Mouse (Mus musculus): ENCODE measurements around the gene Mif.
"Not testable (repeated sequence)": the region's sequence is repeated elsewhere in the genome, so short reads cannot be mapped to it uniquely, and the experiment has no call there.

Gene Mif

DNA sequence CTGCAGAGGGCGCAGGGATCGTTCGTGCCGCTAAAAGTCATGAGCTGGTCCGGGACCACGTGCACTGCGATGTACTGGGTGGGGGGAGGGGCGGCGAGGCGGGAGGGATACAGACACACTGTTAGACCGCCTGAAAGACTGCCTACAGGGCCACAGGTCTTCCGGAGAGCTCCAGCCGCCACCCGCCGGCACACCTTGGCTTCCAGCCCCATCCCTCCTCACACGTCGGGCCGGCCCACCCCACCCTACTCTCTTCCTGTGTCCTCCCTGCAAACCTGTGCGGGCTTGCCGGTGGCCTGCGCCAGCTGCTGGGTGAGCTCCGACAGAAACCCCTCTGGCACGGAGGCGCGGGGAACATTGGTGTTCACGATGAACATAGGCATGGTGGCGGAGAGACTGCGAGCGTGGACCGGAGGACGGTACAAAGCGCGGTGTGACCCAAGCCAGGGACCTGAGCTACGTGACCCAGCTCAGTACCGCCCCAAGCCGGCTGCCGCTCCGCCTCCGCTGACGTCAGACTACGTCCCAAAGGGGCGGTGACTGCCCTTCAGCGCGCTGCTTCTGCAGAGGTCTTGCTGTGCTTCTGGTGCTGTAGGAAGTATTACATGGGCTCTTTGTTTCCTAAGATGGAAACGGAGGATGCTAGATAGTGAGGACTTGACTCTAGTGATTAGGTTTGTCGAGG lies at the start of gene Mif:
Gene Mif (minus strand): TSS at position 455 of the 685 bp plus-strand sequence.
- peak; percentile 79 to 88 for DNase-seq

DNA sequence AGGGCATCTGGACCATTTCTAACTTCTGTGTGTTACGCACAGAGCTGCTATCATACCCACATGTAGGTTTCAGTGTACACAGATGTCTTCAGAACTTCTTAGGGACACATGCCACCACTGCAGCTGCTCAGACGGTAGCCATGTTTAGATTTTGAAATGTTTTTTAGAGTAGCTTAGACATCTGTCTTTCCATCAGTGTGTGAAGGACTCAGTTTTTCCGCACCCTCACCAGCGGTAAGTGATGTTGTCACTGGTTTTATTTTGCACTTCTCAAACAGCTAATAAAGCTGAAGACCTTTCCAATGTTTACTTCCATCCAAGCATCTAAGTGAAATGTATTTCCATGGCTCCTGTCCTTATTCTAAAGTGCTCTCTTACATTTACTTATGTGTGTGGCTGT lies 46.8 kb upstream of the Mif start:
- no peak for DNase-seq

- no peak for DNase-seq
Measured at GRCm38 (mm10) chr10:75904391-75904790, 44.4 kb upstream of the Mif start.

GRCm38 (mm10) chr10:75898846-75899245 lies 38.8 kb upstream of the Mif start:
- no peak for DNase-seq

- no peak for DNase-seq
Measured at GRCm38 (mm10) chr10:75898039-75898564, 38.1 kb upstream of the Mif start.

- peak; percentile 30 to 66 for DNase-seq
Measured at GRCm38 (mm10) chr10:75897373-75897772, 37.3 kb upstream of the Mif start.

DNA sequence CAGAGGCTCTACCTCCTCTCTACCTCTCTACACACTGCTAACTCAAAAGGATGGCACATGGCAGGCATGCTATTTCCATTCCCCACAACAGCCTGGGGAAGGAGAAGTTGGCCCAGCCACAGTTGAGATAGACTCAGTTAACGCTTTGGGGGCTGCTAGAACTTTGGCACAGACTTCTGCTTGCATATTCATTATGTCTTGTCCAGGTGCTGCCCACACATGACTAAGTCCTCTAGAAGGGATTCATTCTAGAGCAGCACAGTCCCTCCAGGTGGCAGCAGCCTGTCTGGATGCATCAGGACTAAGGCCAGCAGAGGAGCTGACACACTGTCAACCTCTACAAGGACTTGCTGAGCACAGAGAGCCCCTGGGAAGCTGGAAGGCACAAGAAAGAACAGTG lies 36.2 kb upstream of the Mif start:
- no peak for DNase-seq

DNA sequence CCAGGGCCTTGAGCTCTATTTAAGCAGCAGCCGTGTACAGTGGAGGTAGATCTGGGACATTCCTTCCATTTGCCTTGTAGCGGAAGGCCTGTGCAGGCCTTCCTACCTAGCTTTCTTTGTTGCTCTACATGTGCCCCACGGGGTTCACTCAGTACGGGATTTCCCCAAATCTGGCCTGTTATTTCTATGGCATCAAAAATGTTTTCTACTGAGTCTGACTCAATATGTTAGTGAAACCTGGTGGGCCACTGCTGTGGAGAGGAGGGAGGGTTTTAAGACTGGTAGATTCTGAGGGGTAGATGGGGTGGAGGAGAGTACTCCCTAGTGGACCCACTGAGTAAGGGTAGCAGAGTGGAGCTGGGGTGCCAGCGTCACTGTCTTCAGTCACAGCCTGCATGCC lies 35.7 kb upstream of the Mif start:
- DNase-seq, result no peak

- no peak for DNase-seq
Measured at GRCm38 (mm10) chr10:75894601-75895000, 34.6 kb upstream of the Mif start.

DNA sequence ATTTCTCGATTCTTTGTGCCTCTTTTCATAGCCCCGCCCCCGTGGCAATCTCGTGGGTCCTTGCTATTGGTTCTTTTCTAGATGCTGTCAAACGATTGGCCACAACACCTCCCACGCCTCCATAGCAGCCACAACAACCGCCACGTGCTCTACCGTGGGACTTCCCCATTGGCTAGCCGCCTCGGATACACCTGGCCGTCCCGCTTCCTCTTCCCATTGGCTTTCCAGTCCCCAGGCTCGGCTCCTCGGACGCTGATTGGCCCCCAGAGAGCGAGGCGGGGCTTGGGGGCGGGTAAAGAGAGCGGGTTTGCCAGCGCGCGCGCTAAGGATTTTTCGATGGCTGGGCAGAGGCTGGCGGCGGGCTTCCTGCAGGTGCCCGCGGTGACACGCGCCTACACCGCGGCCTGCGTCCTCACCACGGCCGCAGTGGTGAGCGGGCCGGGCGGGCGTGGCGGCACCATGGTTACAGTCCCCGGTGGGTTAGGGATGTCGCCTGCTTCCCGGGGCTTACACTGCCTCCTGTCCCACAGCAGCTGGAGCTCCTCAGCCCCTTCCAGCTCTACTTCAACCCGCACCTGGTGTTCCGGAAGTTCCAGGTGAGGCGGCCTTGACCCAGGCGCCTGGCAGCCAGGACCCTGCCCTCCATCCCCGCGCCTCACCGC lies 33.2 kb upstream of the Mif start, which contains the start of gene Derl3:
Gene Derl3 (plus strand): TSS at position 325 of the 662 bp plus-strand sequence.
- peak; percentile 94 to 95 for DNase-seq

- no peak for DNase-seq
Measured at GRCm38 (mm10) chr10:75889406-75890153, 29.5 kb upstream of the Mif start.

- DNase-seq, result not testable (repeated sequence)
Measured at GRCm38 (mm10) chr10:75887504-75887903, 27.5 kb upstream of the Mif start.

DNA sequence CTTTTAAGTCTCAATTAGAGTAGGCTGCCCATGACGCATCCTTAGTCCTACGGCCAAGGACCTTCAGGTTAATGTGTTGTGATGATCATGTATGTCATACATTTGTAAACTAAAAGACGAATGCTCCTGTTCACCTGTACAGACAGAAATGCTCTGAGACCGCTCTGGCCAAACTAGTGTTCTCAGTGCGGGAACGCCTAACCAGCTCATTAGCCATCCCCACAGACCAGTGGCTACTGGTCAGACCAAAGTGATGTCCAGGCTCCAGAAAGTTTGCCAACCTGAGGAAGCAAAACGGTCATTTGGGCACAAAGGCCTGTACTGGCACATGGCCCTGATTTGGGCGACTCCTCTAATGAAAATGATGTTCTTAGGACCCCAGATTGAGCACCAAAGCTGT lies 24.7 kb upstream of the Mif start:
- DNase-seq, result no peak

- peak; percentile 62 to 69 for DNase-seq
Measured at GRCm38 (mm10) chr10:75883232-75883552, 23.2 kb upstream of the Mif start.

DNA sequence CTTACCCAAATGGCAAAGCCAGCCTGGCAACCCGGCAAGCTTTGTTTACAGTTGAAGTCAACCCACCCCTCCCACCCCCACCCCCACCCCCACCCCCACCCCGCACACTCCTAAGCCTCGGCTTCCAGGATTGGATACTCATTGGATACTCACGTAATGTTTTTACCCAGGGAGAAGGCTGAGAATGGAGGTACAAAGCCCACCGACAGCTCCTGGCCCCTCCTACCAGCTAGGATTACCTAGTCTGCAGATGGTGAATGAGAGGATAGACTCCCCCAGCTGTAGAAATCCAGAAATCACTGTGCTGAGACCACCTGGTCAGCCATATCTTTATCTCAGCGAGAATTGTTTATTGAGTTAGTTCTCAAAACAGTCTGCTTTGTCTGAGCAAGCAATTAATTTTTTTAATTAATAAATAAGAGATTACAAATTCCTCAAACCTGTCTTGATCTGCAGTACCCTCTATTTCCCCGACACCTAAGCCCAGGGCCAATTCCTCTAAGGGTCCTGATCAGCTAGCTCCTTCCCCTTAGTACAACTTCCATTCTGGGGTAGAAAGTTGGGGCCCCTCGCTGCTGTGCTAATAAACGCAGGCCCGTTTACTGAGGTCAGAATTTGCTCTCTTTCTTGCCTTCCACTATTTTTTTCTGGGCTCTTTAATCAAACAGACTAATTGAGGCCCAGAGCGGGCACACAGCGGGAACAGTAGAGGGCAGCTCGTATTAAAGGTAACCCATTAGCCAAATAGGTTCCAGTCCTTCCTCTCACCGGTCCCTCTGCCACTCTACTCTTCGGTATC lies 22.6 kb upstream of the Mif start:
- no peak for DNase-seq

DNA sequence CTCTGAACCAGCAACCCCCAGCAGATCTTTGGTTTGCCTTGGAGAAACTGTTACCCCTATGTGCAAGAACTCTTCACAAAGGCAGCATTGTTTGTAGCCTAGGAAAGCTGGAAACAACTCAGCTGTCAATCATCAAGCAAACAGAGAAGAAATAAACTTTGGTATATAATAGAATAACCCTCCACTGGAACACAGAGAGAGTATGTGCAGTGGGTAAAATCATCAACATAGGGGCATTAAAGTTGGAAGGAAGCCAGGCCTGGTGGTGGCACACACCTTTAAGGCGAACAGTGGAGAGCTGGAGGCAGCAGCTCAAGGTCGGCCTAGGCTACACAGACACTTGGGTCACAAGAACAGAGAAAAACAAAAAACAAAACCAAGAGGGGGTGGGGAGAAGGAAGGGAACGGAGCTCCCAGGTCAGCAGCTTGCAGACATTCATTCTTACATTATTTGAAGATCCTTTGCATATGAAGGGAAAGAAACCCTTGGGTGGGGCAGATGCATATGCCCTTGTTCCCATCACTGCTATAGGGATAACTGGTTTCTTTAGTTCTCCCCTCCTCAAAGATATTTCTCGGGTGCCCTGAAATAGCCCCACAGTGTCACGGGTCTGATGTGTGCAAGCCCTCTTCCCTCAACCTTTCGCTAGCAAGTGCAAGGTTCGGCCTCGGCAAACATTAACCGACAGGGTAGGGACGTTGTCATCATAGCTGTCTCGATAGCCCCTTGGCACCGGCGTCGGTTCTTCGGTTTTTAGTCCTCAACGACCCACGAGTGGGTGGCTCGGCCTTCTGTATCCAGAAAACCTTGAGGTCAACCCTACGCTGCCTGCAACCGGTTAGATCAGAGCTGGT lies 21.8 kb upstream of the Mif start:
- no peak for DNase-seq

DNA sequence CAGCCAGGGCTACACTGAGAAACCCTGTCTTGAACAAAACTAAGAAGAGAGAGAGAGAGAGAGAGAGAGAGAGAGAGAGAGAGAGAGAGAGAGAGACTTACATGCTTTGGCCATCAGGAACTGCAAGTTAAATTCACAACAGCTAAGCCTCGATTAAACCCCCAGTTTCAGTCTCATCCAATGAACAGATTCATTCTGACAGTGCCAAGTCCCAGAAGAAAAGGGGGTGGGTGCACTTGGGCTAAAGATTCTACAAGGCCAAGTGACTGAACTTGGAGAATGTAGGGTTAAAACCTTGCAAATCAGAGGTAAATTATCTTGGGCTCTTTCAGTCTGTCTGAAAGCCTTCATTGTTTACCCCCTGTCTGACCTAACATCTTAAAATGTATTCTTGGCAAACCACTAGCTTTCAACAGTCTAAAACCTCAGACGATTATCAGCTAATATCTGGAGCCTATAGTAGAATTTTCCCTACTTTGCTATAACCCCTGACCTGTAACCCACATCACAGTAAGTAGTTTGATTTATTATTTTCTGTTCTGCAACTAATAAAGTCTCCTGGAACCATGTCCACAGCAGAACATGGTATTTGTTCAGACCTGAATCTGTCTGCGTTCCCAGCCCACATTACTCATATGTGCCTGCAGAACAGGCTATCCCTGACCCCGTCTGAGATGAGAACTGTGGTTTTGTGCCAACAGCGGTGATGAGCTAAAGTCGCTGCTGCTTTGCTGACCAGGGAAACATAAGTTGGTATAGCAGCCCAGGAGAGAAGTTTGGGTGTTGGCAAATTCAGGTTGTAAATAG lies 20.9 kb upstream of the Mif start:
- DNase-seq, result no peak

GRCm38 (mm10) chr10:75880351-75880750 lies 20.3 kb upstream of the Mif start:
- no peak for DNase-seq

GRCm38 (mm10) chr10:75878836-75879235 lies 18.8 kb upstream of the Mif start:
- DNase-seq, result no peak

DNA sequence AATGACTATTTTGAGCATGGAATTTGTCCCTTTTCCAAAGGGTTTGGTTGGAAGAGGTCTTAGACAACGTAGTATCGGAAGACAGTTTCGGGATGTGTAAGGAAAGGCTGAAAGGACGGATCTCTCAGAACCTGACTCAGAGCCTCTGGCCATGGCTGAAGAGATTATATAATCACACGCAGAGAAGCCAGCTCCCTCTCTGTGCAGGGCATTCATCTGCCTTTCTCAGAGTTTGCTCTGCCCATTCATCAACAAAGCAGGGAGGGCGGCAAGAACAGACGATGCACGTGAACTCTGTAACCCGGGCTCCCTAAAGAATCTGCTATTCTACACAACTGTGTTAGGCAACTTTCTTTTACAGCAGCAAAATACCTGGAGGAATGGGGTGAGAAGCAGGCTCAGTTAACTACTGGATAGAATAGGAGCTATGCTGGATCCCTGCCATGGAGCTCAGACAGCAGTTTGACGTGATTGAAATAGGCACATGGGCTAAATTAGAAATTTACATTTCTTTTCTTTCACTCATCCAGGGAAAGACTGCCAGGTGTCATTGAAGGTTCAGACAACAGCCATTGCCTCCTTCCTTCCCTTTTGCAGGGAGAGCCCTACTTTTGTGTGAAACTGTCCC lies 13.6 kb upstream of the Mif start:
- DNase-seq, result no peak
